Mouse (Mus musculus) small intestine, adult 2 months (tissue): ENCODE data around the gene Cblb. TPM values are rescaled to one million over a fixed set of nuclear protein-coding genes. Genes with fewer than 3 reads are reported as not detected.

ENCODE experiments used
- H3K27ac ChIP-seq: fragments of 200-500 bp; 2 replicates; pipeline ENCODE4 v1.5.1; 2012; ENCODE audit warnings: low read depth, low read length, control low read depth, inconsistent platforms; ENCODE audit not compliant: insufficient read depth
- H3K27me3 ChIP-seq: fragments of 200-500 bp; 2 replicates; pipeline ENCODE4 v1.6.1; 2012; ENCODE audit warnings: mild to moderate bottlenecking, moderate library complexity, low read length, inconsistent platforms; ENCODE audit not compliant: control insufficient read depth, insufficient read depth
- H3K36me3 ChIP-seq: fragments of 200-500 bp; 2 replicates; pipeline ENCODE4 v1.6.1; 2012; ENCODE audit warnings: mild to moderate bottlenecking, low read length, control low read depth, inconsistent platforms; ENCODE audit not compliant: control insufficient read depth, insufficient read depth
- H3K4me1 ChIP-seq: fragments of 200-500 bp; 2 replicates; pipeline ENCODE4 v1.6.1; 2012; ENCODE audit warnings: low read length, inconsistent platforms, mixed read lengths; ENCODE audit not compliant: control insufficient read depth, insufficient read depth, insufficient read length
- H3K4me3 ChIP-seq: fragments of 200-500 bp; 2 replicates; pipeline ENCODE4 v1.5.1; 2012; ENCODE audit warnings: low read depth, mild to moderate bottlenecking, control low read depth, inconsistent platforms, low read length, moderate library complexity
- CTCF ChIP-seq: fragments of 200-500 bp; IDR thresholded peaks from 2 replicates; pipeline ENCODE4 v1.5.1; 2012; ENCODE audit warnings: low read depth, mild to moderate bottlenecking, control low read depth, inconsistent platforms, low read length, moderate library complexity, mixed read lengths; ENCODE audit not compliant: insufficient replicate concordance, insufficient read length; ENCODE audit errors: extremely low read depth
- POLR2A ChIP-seq: fragments of 200-500 bp; IDR thresholded peaks from 2 replicates; pipeline ENCODE4 v1.6.1; 2012; ENCODE audit warnings: low read depth, mild to moderate bottlenecking, control low read depth, inconsistent platforms, low read length, moderate library complexity
- WGBS: fragments of 180-500 bp; shearing (Covaris S2); methylation state at CpG from one replicate; pipeline ENCODE4 v1.1.7; 2018; 5-methylcytosine and 5-hydroxymethylcytosine counted together
- polyA plus RNA-seq: library from polyadenylated mRNA; depleted of rRNA; stranded (reverse); fragments of >200 nt; gene quantifications from 2 replicates; pipeline ENCODE4 v1.2.3, GENCODE M21; 2012

Gene Cblb
- polyA plus RNA-seq, 1 experiment = 4.7 TPM

GRCm38 (mm10) chr16:52250196-52250595 is 219.2 kb downstream of the Cblb start:
- 85% methylated on average over 4 of the region's 4 CpGs for WGBS
- no peak for TF ChIP-seq POLR2A
- TF ChIP-seq CTCF = no peak
- no peaks in the 10 kb centered on the region for H3K36me3 ChIP-seq
- no peaks in the 10 kb centered on the region for H3K4me1 ChIP-seq
- H3K4me3 ChIP-seq = no peak overlapping the region
- no peaks in the 10 kb centered on the region for H3K27me3 ChIP-seq
- H3K27ac ChIP-seq = no peak overlapping the region

- H3K27me3 ChIP-seq = no peaks in the 10 kb centered on the region
- H3K36me3 ChIP-seq = no peaks in the 10 kb centered on the region
- H3K4me3 ChIP-seq = no peak overlapping the region
- WGBS = 55% methylated on average over 4 of the region's 4 CpGs
- no peak overlapping the region for H3K27ac ChIP-seq
- H3K4me1 ChIP-seq = no peaks in the 10 kb centered on the region
- TF ChIP-seq CTCF (no peak), POLR2A (no peak)
These were observed 219.9 kb downstream of the Cblb start for GRCm38 (mm10) chr16:52250935-52251334.
